Mouse (Mus musculus): ENCODE measurements around the gene Bcl7a. TPM values are rescaled to one million over a fixed set of nuclear protein-coding genes. Genes with fewer than 3 reads are reported as not detected.

The Bcl7a gene
- polyA plus RNA-seq, 1 experiment from 2014 or later = 15.5 TPM

DNA sequence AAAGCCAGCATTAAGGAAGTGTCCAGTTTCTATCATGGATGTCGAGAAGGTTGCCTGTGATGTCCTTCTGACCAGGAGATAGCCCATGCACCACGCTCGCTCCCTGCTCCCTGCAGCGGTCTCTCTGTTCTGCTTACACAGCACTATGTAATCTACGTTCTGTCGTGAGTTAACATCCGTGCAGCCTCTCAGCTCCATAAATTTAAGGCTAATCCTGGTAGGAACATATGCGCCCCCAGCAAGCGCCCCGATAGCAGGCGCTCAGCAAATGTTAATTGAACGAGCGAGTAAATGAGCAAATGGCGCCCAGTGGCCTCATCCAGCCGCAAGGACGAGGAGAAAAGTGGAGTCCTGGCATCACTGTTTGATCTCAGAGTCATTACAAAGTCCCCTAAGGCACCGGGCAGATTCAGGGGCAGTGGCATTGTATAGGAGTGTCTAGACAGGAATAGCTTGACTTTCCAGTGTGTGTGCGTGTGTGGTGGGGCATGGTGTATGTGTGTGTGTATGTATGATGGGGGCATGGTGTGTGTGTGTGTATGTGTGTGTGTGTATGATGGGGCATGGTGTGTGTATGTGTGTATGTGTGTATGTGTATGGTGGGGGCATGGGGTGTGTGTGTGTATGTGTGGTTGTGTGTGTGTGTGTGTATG lies 35.9 kb upstream of the Bcl7a start:
- H3K27ac ChIP-seq (ENCODE audit: low read length) = no peak overlapping the region
- no peaks in the 10 kb centered on the region for H3K27me3 ChIP-seq (ENCODE audit: control insufficient read depth, insufficient read depth, low read length)
- peaks cover 9% of the 10 kb centered on the region for H3K4me1 ChIP-seq (ENCODE audit: control insufficient read depth, insufficient read depth, low read length)
- H3K4me3 ChIP-seq (ENCODE audit: low read length) = no peak overlapping the region
- H3K9me3 ChIP-seq (replicated peaks; ENCODE audit: control insufficient read depth, low read length) = peaks cover 3% of the 10 kb centered on the region; the same call in 1 of the 2 replicates
- H3K4me2 ChIP-seq (ENCODE audit: low read depth, low read length) = no peak overlapping the region
- WGBS = 81% methylated on average over 18 of the region's 18 CpGs
- ATAC-seq (replicated peaks; ENCODE audit: extremely low read depth, insufficient read depth, low FRiP score) = no peak
- H3K9ac ChIP-seq (ENCODE audit: low read length) = no peak overlapping the region
- no peaks in the 10 kb centered on the region for H3K36me3 ChIP-seq (ENCODE audit: control insufficient read depth, insufficient read depth)

DNA sequence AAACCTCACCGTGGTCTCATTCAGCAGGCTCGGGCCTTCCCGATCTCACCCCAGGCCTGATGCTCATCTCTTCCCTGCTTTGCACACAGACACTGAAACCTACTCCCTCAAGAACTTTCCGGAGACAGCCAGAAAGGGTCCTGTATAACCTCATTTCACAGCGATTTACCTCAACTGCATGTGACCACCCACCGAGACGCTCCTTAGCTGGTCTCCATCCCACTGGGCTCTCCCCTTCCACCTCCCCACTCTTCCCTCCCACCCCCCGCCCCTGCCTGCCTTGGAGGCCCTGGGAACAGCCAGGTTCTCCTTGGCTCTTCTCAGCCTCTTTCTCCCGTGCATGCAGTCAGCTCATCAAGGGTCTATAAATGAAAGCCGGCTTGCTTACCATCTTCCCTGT lies 33.8 kb upstream of the Bcl7a start:
- 46% methylated on average over 10 of the region's 10 CpGs for WGBS
- no peak for ATAC-seq (replicated peaks; ENCODE audit: extremely low read depth, insufficient read depth, low FRiP score)
- H3K36me3 ChIP-seq (ENCODE audit: control insufficient read depth, insufficient read depth) = no peaks in the 10 kb centered on the region
- no peaks in the 10 kb centered on the region for H3K27me3 ChIP-seq (ENCODE audit: control insufficient read depth, insufficient read depth, low read length)
- 0 out of 2 replicates have a peak overlapping the region, but pooled peaks have one; percentile 9 for H3K9ac ChIP-seq (ENCODE audit: low read length)
- H3K4me1 ChIP-seq (ENCODE audit: control insufficient read depth, insufficient read depth, low read length) = peaks cover 15% of the 10 kb centered on the region
- H3K4me2 ChIP-seq (ENCODE audit: low read depth, low read length) = no peak overlapping the region
- H3K9me3 ChIP-seq (replicated peaks; ENCODE audit: control insufficient read depth, low read length) = peaks cover 3% of the 10 kb centered on the region; the same call in 1 of the 2 replicates
- H3K27ac ChIP-seq (ENCODE audit: low read length) = no peak overlapping the region
- no peak overlapping the region for H3K4me3 ChIP-seq (ENCODE audit: low read length)

DNA sequence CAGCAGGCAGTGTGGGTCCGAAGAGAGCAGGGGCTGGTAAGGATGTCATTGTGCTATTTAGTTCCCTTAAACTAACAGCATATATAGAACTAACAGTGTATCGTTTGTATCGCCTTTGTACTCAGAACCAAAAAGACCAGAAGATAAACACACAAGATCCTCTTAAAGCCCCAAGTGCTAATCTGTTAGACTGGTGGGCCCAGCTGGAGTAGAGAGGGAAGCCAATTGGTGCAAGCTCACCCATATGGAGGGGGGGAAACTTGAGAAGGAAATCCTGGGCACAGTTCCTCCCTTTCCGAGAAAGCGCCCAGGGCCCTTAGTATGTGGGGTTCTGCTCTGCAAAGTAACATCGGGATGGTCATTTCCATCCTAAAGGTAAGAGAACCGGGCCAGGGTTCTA lies 33.4 kb upstream of the Bcl7a start:
- Histone ChIP-seq H3K36me3 (ENCODE audit: control insufficient read depth, insufficient read depth) (no peaks in the 10 kb centered on the region), H3K4me1 (ENCODE audit: control insufficient read depth, insufficient read depth, low read length) (peaks cover 16% of the 10 kb centered on the region), H3K27ac (ENCODE audit: low read length) (no peak overlapping the region), H3K4me3 (ENCODE audit: low read length) (no peak overlapping the region), H3K4me2 (ENCODE audit: low read depth, low read length) (no peak overlapping the region), H3K9me3 (replicated peaks; ENCODE audit: control insufficient read depth, low read length) (peaks cover 3% of the 10 kb centered on the region; the same call in 1 of the 2 replicates), H3K9ac (ENCODE audit: low read length) (0 out of 2 replicates have a peak overlapping the region, but pooled peaks have one; percentile 9), H3K27me3 (ENCODE audit: control insufficient read depth, insufficient read depth, low read length) (no peaks in the 10 kb centered on the region)
- 60% methylated on average over 7 of the region's 7 CpGs for WGBS
- no peak for ATAC-seq (replicated peaks; ENCODE audit: extremely low read depth, insufficient read depth, low FRiP score)

DNA sequence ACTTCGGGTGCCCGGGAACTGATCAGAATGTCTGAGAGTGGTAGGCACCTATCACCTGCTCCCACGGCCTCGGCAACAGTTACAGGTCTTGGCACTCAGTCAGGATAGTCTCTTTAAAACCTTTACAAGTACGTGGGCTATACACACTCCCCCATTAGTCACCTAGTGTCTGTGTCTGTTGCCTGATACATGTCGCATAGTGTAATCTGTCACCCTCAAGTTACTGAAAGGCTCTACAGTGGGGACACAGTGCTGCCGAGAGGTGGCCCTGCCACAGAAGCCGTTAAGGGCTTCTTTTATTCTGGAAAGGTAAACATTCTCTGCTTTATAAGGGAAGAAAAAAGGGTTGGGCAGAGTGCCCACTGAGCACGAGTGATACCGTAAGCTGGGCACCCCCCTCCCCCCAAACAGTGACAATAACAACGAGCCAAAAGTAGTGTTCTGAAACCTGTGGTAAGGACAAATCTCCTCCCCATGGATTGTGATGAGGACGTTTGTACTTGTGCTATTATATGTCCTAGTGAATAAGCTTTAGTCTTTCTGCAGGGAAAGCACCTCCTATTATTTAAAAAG lies 30.5 kb upstream of the Bcl7a start:
- peak; percentile 71; the same call in 1 of the 2 replicates for ATAC-seq (replicated peaks; ENCODE audit: extremely low read depth, insufficient read depth, low FRiP score)
- H3K27me3 ChIP-seq (ENCODE audit: control insufficient read depth, insufficient read depth, low read length) = no peaks in the 10 kb centered on the region
- peak overlapping the region; percentile 76 for H3K27ac ChIP-seq (ENCODE audit: low read length)
- peaks cover 22% of the 10 kb centered on the region for H3K4me1 ChIP-seq (ENCODE audit: control insufficient read depth, insufficient read depth, low read length)
- H3K9ac ChIP-seq (ENCODE audit: low read length) = peak overlapping the region; percentile 6; the same call in 1 of the 2 replicates
- 25% methylated on average over 12 of the region's 12 CpGs for WGBS
- H3K36me3 ChIP-seq (ENCODE audit: control insufficient read depth, insufficient read depth) = no peaks in the 10 kb centered on the region
- no peak overlapping the region for H3K4me3 ChIP-seq (ENCODE audit: low read length)
- H3K9me3 ChIP-seq (replicated peaks; ENCODE audit: control insufficient read depth, low read length) = peaks cover 3% of the 10 kb centered on the region; the same call in 1 of the 2 replicates
- H3K4me2 ChIP-seq (ENCODE audit: low read depth, low read length) = peak overlapping the region; percentile 6; the same call in 1 of the 2 replicates

DNA sequence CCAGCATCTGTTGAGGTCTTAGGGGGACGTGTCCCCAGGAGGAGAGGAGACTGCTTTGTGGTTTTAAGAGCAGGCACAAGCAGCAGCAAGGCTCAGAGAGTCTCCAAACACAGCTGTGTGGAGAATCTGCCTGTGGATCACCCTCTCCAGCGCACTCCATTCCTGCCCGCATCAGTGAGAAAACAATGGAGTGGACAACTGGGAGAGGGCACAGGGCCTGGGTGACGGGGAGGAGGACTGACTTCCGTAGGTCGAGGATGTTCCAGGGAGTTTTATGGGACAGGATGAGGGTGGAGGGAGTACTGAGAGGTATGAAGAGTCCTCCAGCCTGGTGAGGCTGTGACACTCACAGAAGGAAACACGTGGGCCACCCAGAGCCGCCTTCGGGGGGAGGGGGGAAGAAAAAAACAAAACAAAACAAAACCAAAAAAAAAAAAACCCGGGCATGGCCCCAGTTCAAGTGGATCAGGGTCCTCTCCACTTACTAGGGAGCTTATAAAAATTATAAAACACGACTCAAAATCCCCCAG lies 29.7 kb upstream of the Bcl7a start:
- Histone ChIP-seq H3K4me2 (ENCODE audit: low read depth, low read length) (peak overlapping the region; percentile 6), H3K9ac (ENCODE audit: low read length) (no peak overlapping the region; the same call in 1 of the 2 replicates), H3K9me3 (replicated peaks; ENCODE audit: control insufficient read depth, low read length) (peaks cover 3% of the 10 kb centered on the region; the same call in 1 of the 2 replicates), H3K27ac (ENCODE audit: low read length) (peak overlapping the region; percentile 76), H3K4me3 (ENCODE audit: low read length) (no peak overlapping the region), H3K27me3 (ENCODE audit: control insufficient read depth, insufficient read depth, low read length) (no peaks in the 10 kb centered on the region), H3K4me1 (ENCODE audit: control insufficient read depth, insufficient read depth, low read length) (peaks cover 22% of the 10 kb centered on the region), H3K36me3 (ENCODE audit: control insufficient read depth, insufficient read depth) (no peaks in the 10 kb centered on the region)
- ATAC-seq (replicated peaks; ENCODE audit: extremely low read depth, insufficient read depth, low FRiP score) = no peak
- 56% methylated on average over 11 of the region's 11 CpGs for WGBS

DNA sequence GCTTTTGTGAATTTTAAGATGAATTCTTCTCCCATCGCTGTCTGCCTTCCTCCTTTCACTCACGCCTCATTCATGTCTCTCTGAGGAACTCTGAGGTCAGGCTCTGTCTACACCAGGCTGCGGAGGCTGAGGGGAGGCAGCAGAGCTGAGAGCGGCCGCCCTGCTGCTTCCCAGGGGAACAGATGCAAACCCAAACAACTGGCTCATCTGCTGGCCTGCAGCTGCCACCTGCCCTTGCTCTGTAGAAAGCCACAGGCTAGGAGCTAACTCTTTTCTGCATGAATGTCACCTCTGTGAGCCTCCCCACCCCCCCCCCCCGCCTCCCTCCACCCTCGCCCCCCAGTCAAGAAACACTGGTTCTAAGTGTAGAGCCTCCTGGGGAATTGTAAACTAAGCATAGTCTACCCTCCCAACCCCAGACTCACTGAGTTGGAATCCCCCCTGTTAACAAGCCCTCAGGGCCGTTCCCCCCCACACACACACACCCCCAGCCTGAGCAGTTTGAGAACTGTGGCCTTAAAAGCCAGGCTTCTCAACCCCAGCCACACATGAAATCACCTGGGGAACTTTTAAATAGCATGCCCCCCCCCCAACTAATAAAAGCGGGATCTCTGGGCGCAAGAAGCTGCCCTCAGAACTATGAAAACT lies 28.3 kb upstream of the Bcl7a start:
- Histone ChIP-seq H3K4me1 (ENCODE audit: control insufficient read depth, insufficient read depth, low read length) (peaks cover 22% of the 10 kb centered on the region), H3K27me3 (ENCODE audit: control insufficient read depth, insufficient read depth, low read length) (no peaks in the 10 kb centered on the region), H3K4me3 (ENCODE audit: low read length) (no peak overlapping the region), H3K9ac (ENCODE audit: low read length) (no peak overlapping the region), H3K27ac (ENCODE audit: low read length) (peak overlapping the region; percentile 45), H3K9me3 (replicated peaks; ENCODE audit: control insufficient read depth, low read length) (peaks cover 5% of the 10 kb centered on the region; the same call in 1 of the 2 replicates), H3K36me3 (ENCODE audit: control insufficient read depth, insufficient read depth) (no peaks in the 10 kb centered on the region), H3K4me2 (ENCODE audit: low read depth, low read length) (no peak overlapping the region)
- no peak for ATAC-seq (replicated peaks; ENCODE audit: extremely low read depth, insufficient read depth, low FRiP score)
- 50% methylated on average over 10 of the region's 10 CpGs for WGBS

DNA sequence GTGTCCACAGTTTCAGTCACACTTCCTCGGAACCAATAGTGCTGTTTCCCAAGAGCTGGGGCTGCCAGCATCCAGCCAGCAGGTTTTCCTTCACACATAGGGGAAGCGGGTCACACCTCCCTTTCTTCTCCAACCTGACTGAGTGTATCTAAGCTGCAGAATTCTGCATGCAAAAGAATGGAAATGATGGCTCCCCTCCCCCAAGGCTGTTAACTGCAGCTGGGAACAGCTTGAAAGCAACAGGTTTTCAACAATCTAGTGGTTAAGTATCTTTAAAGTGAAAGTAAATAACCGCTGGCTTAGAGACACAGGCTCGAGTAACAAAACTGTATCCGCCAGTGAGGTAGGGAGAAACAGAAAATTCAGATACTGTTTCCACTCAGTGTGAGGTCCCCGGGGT lies 25.6 kb upstream of the Bcl7a start:
- ATAC-seq (replicated peaks; ENCODE audit: extremely low read depth, insufficient read depth, low FRiP score) = no peak; the same call in 1 of the 2 replicates
- 19% methylated on average over 6 of the region's 6 CpGs for WGBS
- Histone ChIP-seq H3K9me3 (replicated peaks; ENCODE audit: control insufficient read depth, low read length) (0 out of 2 replicates have a peak, but pooled peaks cover 2% of the 10 kb centered on the region), H3K4me3 (ENCODE audit: low read length) (peak overlapping the region; percentile 50), H3K4me1 (ENCODE audit: control insufficient read depth, insufficient read depth, low read length) (peaks cover 14% of the 10 kb centered on the region), H3K4me2 (ENCODE audit: low read depth, low read length) (peak overlapping the region; percentile 53), H3K27ac (ENCODE audit: low read length) (peak overlapping the region; percentile 34), H3K9ac (ENCODE audit: low read length) (peak overlapping the region; percentile 64), H3K36me3 (ENCODE audit: control insufficient read depth, insufficient read depth) (no peaks in the 10 kb centered on the region), H3K27me3 (ENCODE audit: control insufficient read depth, insufficient read depth, low read length) (no peaks in the 10 kb centered on the region)

DNA sequence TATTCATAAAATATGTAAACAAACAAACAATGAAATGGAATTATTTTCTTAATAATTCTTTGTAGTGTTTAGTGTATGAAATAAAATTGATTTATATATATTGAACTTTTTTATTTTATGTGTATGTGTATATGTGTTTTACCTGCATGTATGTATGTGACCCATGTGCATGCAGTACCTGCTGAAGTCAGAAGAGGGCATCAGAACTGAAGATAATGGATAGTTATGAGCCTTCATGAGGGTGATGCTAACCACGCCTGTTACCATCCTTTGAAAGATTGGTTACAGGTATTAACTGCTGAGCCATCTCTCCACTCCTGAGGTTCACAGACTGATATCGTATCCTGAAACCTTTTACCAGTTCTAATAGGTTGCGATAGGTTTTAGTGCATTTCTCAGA lies 23.5 kb upstream of the Bcl7a start:
- H3K4me3 ChIP-seq (ENCODE audit: low read length) = no peak overlapping the region
- no peak for ATAC-seq (replicated peaks; ENCODE audit: extremely low read depth, insufficient read depth, low FRiP score)
- no peak overlapping the region for H3K4me2 ChIP-seq (ENCODE audit: low read depth, low read length)
- no peaks in the 10 kb centered on the region for H3K27me3 ChIP-seq (ENCODE audit: control insufficient read depth, insufficient read depth, low read length)
- H3K36me3 ChIP-seq (ENCODE audit: control insufficient read depth, insufficient read depth) = no peaks in the 10 kb centered on the region
- no peak overlapping the region for H3K27ac ChIP-seq (ENCODE audit: low read length)
- no peak overlapping the region for H3K9ac ChIP-seq (ENCODE audit: low read length)
- 93% methylated on average over 3 of the region's 3 CpGs for WGBS
- H3K4me1 ChIP-seq (ENCODE audit: control insufficient read depth, insufficient read depth, low read length) = peaks cover 8% of the 10 kb centered on the region; the same call in 1 of the 2 replicates
- 0 out of 2 replicates have a peak, but pooled peaks cover 2% of the 10 kb centered on the region for H3K9me3 ChIP-seq (replicated peaks; ENCODE audit: control insufficient read depth, low read length)
